Mouse (Mus musculus): ENCODE measurements around the gene Galnt16.

GRCm38 (mm10) chr12:80581357-80581756 lies 63.3 kb downstream of the Galnt16 start:
- no peak for TF ChIP-seq CTCF (IDR thresholded peaks at IDR 0.05; ENCODE audit: low read depth)
- TF ChIP-seq EP300 (IDR thresholded peaks at IDR 0.05; ENCODE audit: low read depth) = no peak

All from heart, postnatal 0 days (tissue).